Mouse (Mus musculus): ENCODE results near the gene Junb.
A peak's percentile ranks its signal among the peaks of the same experiment; 100 is the strongest.

Gene Junb

DNA sequence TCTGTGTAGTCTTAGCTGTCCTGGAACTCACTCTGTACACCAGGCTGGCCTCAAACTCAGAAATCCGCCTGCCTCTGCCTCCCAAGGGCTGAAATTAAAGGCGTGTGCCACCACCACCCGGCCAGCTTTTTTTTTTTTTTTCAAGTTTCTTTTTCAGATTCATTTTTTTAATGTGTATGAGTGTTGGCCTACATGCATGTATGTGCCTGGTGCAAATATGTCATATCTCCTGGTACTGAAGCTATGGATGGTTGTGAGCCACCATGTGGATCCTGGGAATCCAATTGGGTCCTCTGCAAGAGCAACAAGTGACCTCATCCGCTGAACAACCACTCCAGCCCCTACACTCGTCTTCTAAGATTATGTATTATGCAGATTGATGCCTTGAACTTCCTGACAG, 8.9 kb upstream of the Junb start:
- DNase-seq: no peak

DNA sequence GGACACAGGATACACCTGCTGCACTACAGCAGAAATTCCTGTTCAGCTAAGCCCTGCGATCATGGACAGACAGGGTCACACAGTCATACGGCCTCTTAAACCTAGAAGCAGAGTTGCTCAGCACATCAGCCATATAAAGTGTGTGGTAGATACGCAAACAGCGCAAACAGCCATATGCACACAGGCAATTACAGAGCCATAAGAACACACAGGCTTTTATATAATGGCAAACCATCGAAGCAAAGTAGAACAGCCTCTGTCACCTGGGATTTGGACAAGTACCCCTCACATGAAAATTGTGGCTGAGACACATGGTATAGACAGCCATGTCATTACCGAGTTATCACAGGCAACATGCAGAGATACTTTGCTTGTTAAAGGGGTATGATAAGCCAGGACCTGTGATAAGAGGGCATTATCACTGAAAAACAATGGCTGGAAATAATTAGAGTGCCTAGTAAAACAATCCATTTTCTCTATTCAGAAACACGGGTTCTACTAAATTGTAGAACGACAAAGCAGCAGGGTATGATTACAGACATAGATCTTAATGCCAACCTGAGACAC, 7.9 kb upstream of the Junb start:
- DNase-seq: no peak

DNA sequence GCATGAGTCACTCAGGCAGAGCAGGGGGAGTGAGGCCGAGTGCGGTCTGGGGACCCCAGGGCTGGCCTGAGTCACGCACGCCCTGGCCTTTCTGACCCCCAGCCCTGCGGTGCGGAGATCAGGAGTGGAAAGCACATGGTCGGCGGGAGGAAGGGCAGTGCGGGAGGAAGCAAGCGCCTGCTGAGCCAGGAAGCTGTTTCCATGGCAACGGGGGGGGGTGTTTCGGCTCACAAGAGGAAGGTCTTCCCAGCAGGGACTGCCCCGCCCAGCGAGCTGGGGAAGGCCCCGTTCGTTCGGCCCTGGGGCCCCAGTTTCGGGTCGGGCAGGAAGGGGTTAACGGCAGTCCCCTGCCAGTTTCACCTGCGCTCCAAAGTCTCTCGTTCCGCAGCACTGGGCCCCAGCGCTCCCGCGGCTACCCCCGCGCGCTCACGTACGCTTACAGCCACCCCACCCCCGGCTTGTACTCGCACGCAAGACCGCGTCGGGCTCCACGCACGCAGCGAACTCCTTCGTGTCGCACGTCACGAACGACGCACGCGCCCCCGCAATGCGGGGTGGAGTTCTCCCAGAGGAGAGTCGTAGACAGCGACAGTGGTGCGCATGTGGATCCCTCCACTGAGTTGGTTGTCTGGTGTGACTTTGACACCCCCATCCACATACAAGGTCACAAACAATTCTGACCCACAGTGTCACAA, 7.3 kb upstream of the Junb start:
- peak; percentile 95 for DNase-seq

DNA sequence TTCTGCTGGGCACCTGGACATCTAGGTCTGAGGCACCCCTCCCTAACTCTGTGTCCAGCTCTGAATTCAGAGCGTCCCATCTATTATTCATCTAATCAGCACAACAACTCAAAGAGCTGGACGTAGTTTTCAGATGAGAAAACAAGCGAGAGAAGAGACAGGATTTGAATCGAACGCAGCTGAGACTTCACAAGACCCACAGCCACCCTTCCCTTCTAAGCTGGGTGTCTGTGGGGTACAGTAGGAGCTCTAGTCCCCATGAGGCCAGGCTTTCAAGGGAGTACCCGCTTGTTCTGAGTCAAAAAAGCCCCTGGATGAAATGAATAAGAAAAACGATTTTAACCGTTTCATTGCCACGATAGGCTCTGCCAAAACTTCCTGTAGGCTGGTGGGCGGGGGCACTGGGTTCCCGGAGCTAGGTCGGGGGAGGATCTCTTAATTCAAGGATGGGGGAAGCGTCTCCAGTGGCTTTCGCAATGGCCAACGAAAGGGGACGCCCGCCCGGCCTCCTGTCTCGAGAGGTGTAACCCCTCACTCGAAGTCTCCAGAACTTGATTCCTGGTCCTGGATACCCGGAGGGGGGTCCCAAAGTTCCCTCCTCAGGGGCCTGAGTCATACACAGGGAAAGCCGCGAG, 6.6 kb upstream of the Junb start:
- no peak for DNase-seq

DNA sequence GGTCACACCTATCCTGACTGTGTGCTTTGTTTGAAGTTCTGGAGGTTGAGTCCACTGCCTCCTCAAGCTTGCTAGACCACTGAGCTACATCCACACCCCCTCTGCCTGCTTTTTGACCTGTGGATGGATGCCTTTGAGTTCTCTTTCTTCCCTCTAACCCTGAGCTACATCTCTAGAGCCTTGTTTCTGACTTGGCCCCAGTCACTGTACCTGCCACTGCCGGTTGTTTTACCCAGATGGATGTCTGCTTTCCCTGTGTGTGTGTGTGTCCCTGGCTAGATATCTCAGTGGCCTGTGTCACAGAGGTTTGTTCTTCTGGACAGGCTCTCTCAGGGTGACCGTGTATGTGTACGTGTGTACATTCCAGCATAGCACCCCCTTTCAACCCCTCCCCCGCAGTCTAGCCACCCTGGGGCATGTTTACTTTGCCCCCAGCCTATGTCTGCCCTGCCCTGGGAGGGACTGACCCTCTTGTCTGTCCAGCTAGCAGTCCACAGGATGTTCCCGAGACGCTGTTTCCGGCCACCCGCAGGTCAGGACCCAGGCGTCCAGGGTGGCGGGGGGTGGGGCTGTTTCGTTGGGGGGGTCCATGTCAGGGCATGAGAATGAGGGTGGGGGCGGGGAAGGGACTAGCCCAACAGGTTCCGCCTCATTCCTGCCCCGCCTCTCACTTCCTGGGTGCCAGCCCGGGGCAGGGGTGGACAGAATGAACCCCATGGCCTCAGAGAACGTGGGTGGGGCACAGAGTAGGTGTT, 6.0 kb upstream of the Junb start:
- peak; percentile 81 for DNase-seq

DNA sequence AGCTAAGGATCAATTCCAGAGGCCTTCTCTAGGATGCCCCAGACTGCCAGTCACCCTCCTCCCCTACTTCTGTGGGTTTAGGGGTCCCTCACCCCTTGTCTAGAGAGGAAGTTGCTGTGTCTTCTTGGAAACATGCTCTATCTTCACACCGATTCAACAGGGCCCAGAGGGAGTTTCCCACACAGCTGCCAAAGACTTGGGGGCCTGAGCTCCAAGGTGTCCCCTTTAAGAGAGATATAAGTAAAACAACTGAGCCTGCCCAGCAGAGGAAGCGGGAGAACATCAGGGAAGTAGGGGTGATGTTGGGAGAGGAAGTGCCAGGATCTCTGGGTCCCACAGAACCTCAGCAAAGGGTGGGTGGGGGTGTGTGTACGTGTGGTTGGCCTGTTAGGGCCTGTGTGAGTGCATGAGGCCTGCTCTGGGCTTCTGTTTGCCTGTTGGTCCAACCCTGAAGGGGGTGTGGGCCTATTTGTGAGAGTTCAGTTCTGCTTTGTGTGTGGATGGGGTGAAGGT, 4.0 kb upstream of the Junb start:
- no peak for DNase-seq

DNA sequence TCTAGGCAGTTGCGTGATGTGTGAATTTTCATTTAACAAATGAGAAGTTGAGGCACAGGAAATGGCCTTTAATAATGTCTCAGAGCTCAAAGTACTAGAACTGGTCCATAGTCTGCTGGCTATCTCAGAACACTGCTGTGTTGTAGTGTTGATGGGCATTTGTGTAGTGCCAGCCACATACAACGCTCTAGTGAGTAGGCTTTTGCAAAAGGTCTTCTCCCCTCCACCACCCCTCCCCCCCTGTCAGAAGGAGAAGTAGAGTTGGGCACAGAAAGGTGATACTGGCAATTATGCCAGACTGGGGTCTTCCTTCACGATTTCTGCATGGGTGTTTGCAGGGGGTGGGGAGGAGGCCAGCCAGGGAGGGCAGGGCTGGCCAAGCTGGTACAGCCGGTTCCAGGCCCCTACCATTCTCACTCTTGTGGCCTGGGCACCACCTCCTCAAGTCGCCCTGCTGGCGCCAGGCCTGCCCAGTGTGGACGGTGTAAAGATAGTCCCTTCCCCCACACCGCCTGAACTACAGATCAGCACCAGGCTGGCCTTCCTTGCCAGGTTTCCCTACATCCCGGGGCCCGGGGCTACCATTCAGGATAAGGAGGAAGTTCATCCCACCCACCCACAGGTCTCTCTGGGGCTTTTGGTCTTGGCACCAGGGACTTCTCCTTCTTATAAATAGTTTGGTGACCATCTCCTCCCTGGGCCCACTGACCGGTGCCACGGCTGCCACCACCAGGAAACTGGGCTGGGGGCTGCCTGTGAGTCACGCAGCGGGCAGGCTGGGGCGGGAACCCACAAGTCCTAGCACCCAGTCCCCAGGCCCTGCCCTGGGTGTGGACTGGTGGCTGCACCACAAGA, 3.4 kb upstream of the Junb start:
- peak; percentile 67 for DNase-seq

DNA sequence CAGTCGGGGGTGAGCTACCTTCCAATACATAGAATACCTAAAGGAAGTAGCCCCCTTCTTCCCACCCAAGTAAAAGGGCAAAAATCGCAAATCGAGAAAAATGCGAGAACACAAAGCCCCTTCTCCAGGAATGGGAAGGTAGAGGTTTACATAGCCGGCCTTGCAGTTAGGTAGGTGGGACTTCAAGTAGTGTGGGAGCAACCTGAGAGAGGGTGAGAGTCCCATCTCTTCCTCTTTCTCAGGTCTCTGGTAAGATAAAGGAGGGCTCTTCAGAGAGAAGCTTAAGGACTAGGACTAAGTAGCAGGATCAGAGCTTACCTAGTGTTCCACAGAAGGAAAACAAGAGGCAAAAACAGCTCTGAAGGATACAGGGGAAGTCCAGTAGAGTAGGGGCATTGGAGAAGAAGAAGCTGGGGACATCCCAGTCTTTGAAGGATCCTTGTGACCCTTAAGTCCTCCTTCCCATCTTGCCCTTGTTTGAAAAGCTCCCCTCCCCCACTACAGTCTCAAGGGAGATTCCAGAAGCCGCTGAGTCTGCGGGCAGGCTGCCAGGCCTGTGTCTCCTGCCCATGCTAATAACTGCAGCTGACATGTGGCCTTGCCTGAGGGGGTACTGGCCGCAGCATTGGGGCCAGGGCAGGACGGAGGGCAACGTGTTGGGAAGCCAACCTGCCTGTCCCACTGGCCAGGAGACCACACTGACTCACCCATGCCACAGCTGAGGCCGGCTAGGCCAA, 2.3 kb upstream of the Junb start:
- DNase-seq: peak; percentile 96

DNA sequence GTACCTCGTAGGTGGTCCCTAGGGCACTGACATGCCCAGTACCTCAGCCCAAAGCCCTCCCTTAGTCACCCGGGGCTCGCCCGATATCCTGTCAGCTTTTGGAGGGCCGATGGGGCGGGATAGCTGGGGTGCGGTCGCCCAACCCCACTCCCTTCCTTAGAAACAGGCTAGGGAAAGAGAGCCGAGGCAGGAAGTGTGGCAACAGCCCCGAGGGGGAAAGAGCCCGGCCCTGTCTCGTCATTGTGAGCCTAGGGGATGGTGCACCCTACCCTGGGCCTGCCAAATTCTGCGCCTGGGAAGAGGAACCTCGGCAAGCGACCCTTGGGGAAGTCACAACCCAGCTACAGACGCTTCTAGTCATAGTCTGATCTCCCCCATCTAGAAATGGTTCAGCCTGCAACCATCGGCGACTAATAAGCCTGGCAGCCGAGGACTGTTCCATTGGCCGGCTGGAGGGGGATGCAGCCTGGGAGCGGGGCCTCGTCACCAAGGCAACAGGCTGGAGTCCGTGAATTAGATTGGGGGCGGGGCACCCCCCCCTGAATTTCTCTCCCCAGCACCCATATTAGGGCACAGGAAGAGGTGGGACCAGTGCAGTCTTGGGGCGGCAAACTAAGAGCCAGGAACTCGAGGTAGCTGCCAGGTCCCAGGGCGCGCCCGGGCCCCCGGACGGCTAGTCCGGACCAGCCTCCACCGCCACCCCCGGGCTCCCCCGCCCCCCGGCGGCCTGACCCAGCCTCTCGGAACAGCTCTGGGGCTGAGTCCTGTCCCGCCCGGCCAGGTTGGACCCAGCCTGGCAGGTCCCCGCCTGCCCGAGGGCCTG, 1.3 kb upstream of the Junb start:
- peak; percentile 96 for DNase-seq

DNA sequence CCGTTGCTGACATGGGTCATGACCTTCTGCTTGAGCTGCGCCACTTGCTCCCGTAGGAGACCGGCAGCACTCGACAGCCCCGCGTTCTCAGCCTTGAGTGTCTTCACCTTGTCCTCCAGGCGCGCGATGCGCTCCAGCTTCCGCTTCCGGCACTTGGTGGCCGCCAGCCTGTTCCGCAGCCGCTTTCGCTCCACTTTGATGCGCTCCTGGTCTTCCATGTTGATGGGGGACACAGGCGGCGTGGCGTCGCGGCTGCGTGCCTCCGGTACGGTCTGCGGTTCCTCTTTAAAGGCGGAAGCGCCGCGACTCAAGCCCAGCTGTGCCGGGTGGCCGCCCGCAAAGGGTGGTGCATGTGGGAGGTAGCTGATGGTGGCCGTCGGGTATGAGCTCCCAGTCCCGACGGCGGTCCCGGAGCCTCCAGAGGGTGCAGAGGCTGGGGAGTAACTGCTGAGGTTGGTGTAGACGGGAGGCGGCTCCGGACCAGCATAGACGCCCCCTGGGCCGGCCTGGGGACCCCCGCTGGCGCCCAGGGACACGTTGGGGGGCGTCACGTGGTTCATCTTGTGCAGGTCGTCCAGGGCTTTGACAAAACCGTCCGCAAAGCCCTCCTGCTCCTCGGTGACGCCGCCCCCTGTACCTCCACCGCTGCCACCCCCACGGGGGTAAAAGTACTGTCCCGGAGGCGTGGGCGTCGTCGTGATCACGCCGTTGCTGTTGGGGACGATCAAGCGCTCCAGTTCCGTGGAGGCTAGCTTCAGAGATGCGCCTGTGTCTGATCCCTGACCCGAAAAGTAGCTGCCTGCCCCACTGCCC, 877 bp downstream of the Junb start:
- peak; percentile 74 for DNase-seq

DNA sequence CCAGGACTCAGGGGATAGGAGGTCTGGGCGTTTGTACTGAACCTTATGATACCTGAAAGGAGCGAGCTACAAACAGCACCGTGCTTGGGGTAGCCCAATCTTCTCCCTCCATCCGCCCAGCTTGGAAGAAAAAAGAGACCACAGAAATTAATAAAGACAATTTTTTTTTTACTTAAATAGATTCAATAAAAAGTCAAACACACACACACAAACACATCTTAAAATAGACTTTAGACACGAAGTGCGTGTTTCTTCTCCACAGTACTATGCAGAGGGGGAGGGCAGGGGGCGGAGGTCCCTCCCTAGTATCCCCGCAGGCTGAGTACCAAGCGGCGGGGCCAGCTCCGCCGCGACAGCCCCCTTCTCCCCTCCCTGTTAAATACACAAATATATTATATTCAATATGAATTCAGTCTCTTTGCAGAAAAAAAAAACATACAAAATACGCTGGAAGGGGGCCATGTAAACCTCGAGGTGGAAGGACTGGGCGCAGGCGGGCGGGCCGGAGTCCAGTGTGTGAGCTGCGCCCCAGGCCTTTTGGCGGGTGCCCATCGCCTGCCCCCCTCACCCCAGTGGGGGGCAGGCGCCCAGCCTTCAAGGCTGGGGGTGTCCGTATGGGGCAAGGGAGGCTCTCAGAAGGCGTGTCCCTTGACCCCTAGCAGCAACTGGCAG, 1.6 kb downstream of the Junb start:
- no peak for DNase-seq

DNA sequence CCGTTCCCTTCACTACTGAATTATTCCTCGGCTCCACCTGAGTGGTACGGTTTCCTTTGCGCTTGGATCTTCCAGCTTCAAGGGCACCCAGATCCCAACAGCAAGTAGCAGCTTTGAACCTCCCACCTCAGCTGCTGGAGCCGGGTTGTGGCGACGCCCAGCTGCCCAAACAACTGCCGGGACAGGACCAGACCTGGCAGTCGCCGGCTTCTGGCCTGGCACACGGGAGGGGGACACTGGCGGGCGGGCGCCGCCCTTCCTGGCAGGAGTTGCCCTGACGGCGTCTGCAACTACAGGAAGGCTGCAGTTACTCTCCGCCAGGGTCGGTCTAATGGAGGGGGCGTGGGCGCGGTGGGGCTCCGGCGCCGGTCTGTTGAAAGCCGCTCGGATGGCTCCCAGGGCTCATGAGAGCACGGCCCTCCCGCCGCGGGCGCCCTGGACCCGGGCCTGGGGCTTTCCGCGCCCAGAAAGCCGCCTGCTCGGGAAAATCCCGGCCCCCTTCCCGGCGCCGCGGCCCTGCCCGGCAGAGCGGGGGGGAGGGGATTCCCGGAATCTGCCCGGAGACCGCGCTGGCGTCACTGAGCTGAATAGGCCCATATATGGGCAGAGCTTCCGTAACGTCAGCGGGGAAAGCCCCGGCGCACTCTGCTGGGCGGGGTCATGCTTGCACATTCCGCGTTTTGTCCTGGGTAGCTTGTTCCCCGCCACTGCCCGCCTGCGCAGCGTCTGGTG, 2.3 kb downstream of the Junb start:
- DNase-seq: peak; percentile 98

DNA sequence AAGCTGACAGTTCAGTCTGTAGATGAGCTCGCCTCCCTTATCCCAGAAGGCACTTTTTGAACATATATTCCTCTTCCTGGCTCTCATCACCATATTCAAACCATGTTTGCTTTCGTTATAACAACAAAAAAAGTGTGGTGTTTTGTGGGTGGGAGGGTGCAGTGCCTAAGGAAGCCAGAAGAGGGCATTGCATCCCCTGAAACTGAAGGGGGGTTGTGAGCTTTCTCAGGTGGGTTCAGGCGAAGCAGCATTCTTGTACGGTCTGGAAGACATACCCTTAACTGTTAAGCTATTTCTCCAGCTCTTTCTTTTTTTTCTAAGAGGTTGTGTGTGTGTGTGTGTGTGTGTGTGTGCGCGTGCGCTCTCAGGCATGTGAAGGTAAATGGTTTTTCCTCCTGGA, 3.1 kb downstream of the Junb start:
- peak; percentile 76 for DNase-seq

DNA sequence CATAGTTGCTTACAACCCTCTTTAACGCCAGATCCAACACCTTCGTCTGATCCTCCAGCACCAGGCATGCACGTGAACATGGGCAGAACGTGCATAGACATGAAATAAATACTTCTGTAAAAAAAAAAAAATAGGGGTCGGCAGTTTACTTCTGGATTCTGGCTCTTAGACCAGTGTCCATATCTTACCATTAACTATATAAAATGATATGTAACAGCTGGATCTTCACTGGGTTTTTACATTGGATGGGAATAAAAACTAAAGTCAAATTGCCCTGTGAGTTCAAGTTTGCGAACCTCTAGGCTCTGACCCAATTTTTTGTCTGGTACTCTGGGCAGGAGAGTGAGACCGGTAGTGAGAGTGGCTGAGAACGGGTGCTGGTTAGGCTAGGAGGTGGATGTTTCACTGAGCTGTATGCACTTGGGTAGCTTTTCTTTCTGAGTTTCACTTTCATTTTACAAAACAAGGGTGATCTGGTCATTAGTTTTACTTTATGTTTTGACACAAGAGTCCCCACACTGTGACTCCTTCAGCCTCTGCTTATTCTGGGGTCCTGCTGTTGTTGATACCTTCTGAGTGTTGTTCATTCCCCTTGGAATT, 3.9 kb downstream of the Junb start:
- no peak for DNase-seq

DNA sequence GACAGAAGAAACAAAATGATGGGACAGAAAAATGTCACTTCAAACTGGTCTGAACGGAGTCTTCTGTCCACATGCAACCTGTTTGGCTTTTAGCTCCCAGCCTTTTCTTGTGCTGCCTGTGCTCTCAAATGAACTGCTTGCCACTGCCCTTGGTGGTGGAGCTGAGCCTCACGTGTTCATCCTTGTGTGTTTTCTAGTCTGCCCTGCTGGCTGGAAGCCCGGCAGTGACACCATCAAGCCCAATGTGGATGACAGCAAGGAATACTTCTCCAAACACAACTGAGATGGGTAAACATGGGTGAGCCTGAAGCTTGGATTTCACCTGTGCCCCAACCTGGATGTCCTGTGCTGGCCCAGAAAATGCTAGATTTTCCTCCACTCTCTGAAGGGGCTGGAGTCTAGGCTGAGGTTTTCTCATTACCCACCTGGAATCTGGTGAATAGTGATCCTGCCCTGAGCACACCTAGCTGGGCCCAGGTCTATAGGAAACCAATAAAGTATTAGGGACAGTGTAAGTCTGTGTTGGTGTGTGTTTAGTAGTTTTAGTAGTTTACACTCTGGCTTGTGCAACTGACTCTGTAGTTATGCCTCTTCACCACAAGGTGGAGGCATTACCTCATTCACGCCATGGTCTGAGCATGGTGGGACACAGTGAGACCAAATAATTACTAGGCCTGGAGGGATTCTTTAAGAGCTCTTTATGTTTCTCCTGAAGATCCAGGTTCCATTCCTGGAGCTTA, 4.5 kb downstream of the Junb start:
- DNase-seq: peak; percentile 73

DNA sequence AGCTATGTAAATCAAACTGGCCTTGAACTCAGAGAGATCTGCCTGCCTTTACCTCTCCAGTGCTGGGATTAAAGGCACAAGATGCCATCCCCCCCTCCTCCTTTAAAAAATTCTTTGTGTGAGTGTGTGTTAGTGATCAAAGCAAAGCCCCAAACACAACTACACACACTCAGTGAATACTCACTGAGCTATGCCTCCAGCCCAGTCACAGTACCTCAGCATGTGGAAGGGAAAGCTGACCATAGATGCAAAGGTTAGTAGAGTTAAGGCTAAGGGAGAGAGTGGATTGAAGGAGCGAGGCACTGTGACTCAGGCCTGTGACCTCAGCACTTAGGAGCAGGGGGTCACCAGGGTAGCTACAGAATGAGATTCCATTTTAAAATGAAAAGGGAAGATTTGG, 5.4 kb downstream of the Junb start:
- no peak for DNase-seq

DNA sequence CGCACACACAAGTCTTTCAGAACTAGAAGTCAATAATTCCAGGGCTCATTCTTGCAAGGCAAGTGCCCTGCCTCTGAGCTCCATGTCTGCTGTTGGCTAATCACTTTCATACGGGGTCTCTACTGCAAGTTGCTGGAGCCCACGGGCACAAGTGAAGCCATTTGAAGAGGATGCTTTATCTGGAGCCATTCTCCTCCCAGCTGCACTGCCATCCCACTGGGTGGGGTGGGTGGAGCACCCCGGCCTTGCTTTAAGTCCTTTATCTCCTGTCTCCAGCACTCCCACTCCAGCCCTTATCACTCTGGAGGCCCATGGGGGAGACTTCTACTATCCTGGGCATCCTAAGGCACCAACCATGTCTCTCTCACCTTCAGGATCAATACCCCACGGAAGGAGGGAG, 7.6 kb downstream of the Junb start:
- no peak for DNase-seq
